Mouse (Mus musculus) adrenal gland (tissue): ENCODE measurements around the gene Gprc5d.

ENCODE experiments used
- intact Hi-C: fragments of 180-260 bp; cut with DNase I; formaldehyde crosslinking; loops from one replicate; pipeline ENCODE4 v1.15.1; 2025
- long read RNA-seq, 2 experiments: library from polyadenylated mRNA; unstranded; transcript quantifications; one replicate each; pipeline ENCODE4 v2.0.0; 2020; ENCODE audit warnings: borderline replicate concordance in 1 of 2; ENCODE audit not compliant: insufficient replicate concordance in 1 of 2

Gprc5d gene
- long read RNA-seq, experiment 1 = 0 reads
- long read RNA-seq, experiment 2 = 0 reads

GRCm38 (mm10) chr6:135118183-135118582, at the start of gene Gprc5d:
Gene Gprc5d (minus strand): TSS chr6:135118283.
- intact Hi-C loops = no loop called here

GRCm38 (mm10) chr6:135166712-135167111, 48.6 kb upstream of the Gprc5d start:
- intact Hi-C loops = no loop called here

GRCm38 (mm10) chr6:135166262-135166661, 48.2 kb upstream of the Gprc5d start:
- intact Hi-C loops = no loop called here

- intact Hi-C loops = no loop called here
These were observed 47.6 kb upstream of the Gprc5d start for GRCm38 (mm10) chr6:135165706-135166105.

- intact Hi-C loops = no loop called here
These were observed 47.1 kb upstream of the Gprc5d start for GRCm38 (mm10) chr6:135165191-135165590.

- intact Hi-C loops = no loop called here
These were observed 44.8 kb upstream of the Gprc5d start for GRCm38 (mm10) chr6:135162861-135163260.

GRCm38 (mm10) chr6:135162311-135162710, 44.2 kb upstream of the Gprc5d start:
- intact Hi-C loops = no loop called here

GRCm38 (mm10) chr6:135161356-135161755, 43.3 kb upstream of the Gprc5d start:
- intact Hi-C loops = no loop called here

GRCm38 (mm10) chr6:135158509-135158908, 40.4 kb upstream of the Gprc5d start:
- intact Hi-C loops = no loop called here

GRCm38 (mm10) chr6:135157496-135157895, 39.4 kb upstream of the Gprc5d start:
- intact Hi-C loops = no loop called here

- intact Hi-C loops = no loop called here
These were observed 38.5 kb upstream of the Gprc5d start for GRCm38 (mm10) chr6:135156597-135156996.

- intact Hi-C loops = no loop called here
These were observed 35.6 kb upstream of the Gprc5d start for GRCm38 (mm10) chr6:135153719-135154118.

GRCm38 (mm10) chr6:135150311-135150710, 32.2 kb upstream of the Gprc5d start:
- intact Hi-C loops = no loop called here

GRCm38 (mm10) chr6:135149722-135150121, 31.6 kb upstream of the Gprc5d start:
- intact Hi-C loops = loop anchor here (5.0 kb wide), 1 partner anchor 228 kb away; no protein-coding TSS in a partner anchor

- intact Hi-C loops = loop anchor here (5.0 kb wide), 1 partner anchor 228 kb away; no protein-coding TSS in a partner anchor
These were observed 31.1 kb upstream of the Gprc5d start for GRCm38 (mm10) chr6:135149175-135149574.

- intact Hi-C loops = loop anchor here (5.0 kb wide), 1 partner anchor 229 kb away; no protein-coding TSS in a partner anchor
These were observed 30.4 kb upstream of the Gprc5d start for GRCm38 (mm10) chr6:135148506-135148905.

GRCm38 (mm10) chr6:135145976-135146375, 27.9 kb upstream of the Gprc5d start:
- intact Hi-C loops = loop anchor here (2.0 to 5.0 kb wide), 2 partner anchors 119 to 231 kb away; no protein-coding TSS in a partner anchor

- intact Hi-C loops = loop anchor here (1.0 to 5.0 kb wide), 3 partner anchors 37 to 118 kb away; no protein-coding TSS in a partner anchor
These were observed 26.4 kb upstream of the Gprc5d start for GRCm38 (mm10) chr6:135144516-135144915.

GRCm38 (mm10) chr6:135143151-135143550, 25.1 kb upstream of the Gprc5d start:
- intact Hi-C loops = loop anchor here (5.0 kb wide), 1 partner anchor 36 kb away; no protein-coding TSS in a partner anchor

GRCm38 (mm10) chr6:135141451-135142147, 23.5 kb upstream of the Gprc5d start:
- intact Hi-C loops = loop anchor here (5.0 kb wide), 1 partner anchor 34 kb away; no protein-coding TSS in a partner anchor

GRCm38 (mm10) chr6:135138746-135139145, 20.7 kb upstream of the Gprc5d start:
- intact Hi-C loops = no loop called here

- intact Hi-C loops = no loop called here
These were observed 20.1 kb upstream of the Gprc5d start for GRCm38 (mm10) chr6:135138207-135138606.

GRCm38 (mm10) chr6:135137736-135138135, 19.7 kb upstream of the Gprc5d start:
- intact Hi-C loops = no loop called here
